Mouse (Mus musculus) R1 (cell line): Measurements from ENCODE around the gene Map2k5.
A peak's percentile ranks its signal among the peaks of the same experiment; 100 is the strongest.

ENCODE experiments used
- DNase-seq: peaks from one replicate; pipeline ENCODE4 v3.0.0-alpha.2; 2018; ENCODE audit warnings: low read depth, low spot score

The Map2k5 gene

GRCm38 (mm10) chr9:63192809-63193208 lies 184.9 kb downstream of the Map2k5 start:
- no peak for DNase-seq

- DNase-seq: no peak
These were observed 190.4 kb downstream of the Map2k5 start for GRCm38 (mm10) chr9:63187310-63187709.

GRCm38 (mm10) chr9:63185249-63185648 lies 192.5 kb downstream of the Map2k5 start:
- no peak for DNase-seq

- DNase-seq: no peak
These were observed 193.8 kb downstream of the Map2k5 start for GRCm38 (mm10) chr9:63183864-63184263.

GRCm38 (mm10) chr9:63182306-63182960 lies 195.3 kb downstream of the Map2k5 start:
- DNase-seq: no peak

GRCm38 (mm10) chr9:63181337-63182178 lies 196.1 kb downstream of the Map2k5 start:
- DNase-seq: no peak

GRCm38 (mm10) chr9:63178296-63178695 lies 199.4 kb downstream of the Map2k5 start:
- DNase-seq: no peak

GRCm38 (mm10) chr9:63174001-63174721 lies 203.5 kb downstream of the Map2k5 start:
- no peak for DNase-seq

GRCm38 (mm10) chr9:63171951-63172350 lies 205.8 kb downstream of the Map2k5 start:
- DNase-seq: no peak

GRCm38 (mm10) chr9:63169127-63169526 lies 208.6 kb downstream of the Map2k5 start:
- peak; percentile 24 for DNase-seq

GRCm38 (mm10) chr9:63165070-63165469 lies 212.6 kb downstream of the Map2k5 start:
- DNase-seq: no peak

GRCm38 (mm10) chr9:63163756-63164155 lies 213.9 kb downstream of the Map2k5 start:
- peak; percentile 48 for DNase-seq

GRCm38 (mm10) chr9:63151949-63152348 lies 225.8 kb downstream of the Map2k5 start:
- no peak for DNase-seq

- DNase-seq: peak; percentile 79
These were observed 226.4 kb downstream of the Map2k5 start for GRCm38 (mm10) chr9:63151072-63151870.

GRCm38 (mm10) chr9:63150086-63150800 lies 227.5 kb downstream of the Map2k5 start:
- no peak for DNase-seq

GRCm38 (mm10) chr9:63149372-63149766 lies 228.3 kb downstream of the Map2k5 start:
- peak; percentile 58 for DNase-seq

- DNase-seq: no peak
These were observed 229.0 kb downstream of the Map2k5 start, which contains the start of gene Skor1 for GRCm38 (mm10) chr9:63148410-63149371. Gene Skor1, minus strand, starts transcription at chr9:63148961.

- DNase-seq: peak; percentile 39
These were observed 229.8 kb downstream of the Map2k5 start for GRCm38 (mm10) chr9:63147786-63148409.

GRCm38 (mm10) chr9:63147296-63147695 lies 230.4 kb downstream of the Map2k5 start:
- DNase-seq: peak; percentile 65
